Mouse (Mus musculus): ENCODE data around the gene Mapt. TPM values are rescaled to one million over a fixed set of nuclear protein-coding genes. Genes with fewer than 3 reads are reported as not detected.
"Not testable (repeated sequence)": the region's sequence is repeated elsewhere in the genome, so short reads cannot be mapped to it uniquely, and the experiment has no call there.

The Mapt gene
- polyA plus RNA-seq, 1 experiment from 2014 or later: 1,219 TPM

DNA sequence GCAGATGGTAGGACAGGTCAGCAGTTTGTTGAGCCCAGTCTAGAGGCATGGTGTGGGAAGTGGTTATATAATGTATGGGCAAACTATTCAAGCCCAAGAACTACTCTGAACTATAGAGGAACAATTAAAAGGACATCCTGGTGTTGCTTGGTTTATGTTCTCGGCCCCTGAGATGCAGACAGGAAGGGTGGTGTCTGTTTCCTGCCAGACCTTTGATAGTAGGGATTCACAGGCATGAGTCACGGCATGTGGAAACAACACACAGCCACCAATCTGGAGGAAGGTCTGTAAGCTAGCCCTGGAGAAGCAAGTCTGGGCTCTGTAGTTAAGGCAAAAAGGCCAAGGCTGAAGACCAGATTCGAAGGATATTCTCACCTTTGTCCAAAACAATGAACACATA, 27.9 kb upstream of the Mapt start:
- H3K27me3 ChIP-seq (replicated peaks; ENCODE audit: control insufficient read depth, insufficient read depth, low read length): peaks cover 2% of the 10 kb centered on the region; the same call in 1 of the 2 replicates
- no peak for ATAC-seq
- H3K9ac ChIP-seq (ENCODE audit: low read depth, low read length): no peak overlapping the region
- no peaks in the 10 kb centered on the region for H3K36me3 ChIP-seq (ENCODE audit: control insufficient read depth, insufficient read depth, low read length)
- no peaks in the 10 kb centered on the region for H3K4me1 ChIP-seq (ENCODE audit: control insufficient read depth, insufficient read depth, low read depth, low read length)
- H3K27ac ChIP-seq (ENCODE audit: low read depth, low read length): no peak overlapping the region
- H3K4me3 ChIP-seq (ENCODE audit: low read length): no peak overlapping the region
- no peak overlapping the region for H3K4me2 ChIP-seq (ENCODE audit: low read length)
- WGBS: 73% methylated on average over 3 of the region's 3 CpGs
- no peaks in the 10 kb centered on the region for H3K9me3 ChIP-seq (ENCODE audit: control insufficient read depth, low read length)

DNA sequence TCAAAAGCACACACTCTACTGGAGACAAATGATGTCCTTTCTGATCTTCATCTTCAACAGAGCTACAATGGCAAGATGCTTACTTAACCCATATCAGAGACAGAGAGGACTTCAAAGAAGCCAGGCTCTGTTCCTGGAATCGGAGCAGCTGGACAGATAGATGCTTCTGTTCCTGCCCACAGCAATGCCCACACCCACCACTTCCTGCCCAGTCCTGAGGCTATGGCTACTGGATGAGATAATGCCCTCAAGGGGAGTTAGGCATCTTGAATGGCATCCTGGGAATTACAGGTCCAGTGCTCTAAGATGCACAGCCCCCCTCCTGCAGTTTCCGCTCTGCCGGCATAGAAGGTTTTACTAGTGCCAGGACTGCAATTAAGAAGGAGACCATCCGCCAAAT, 24.6 kb upstream of the Mapt start:
- Histone ChIP-seq H3K4me1 (ENCODE audit: control insufficient read depth, insufficient read depth, low read depth, low read length) (no peaks in the 10 kb centered on the region), H3K4me3 (ENCODE audit: low read length) (no peak overlapping the region), H3K27me3 (replicated peaks; ENCODE audit: control insufficient read depth, insufficient read depth, low read length) (no peaks in the 10 kb centered on the region), H3K4me2 (ENCODE audit: low read length) (no peak overlapping the region), H3K9me3 (ENCODE audit: control insufficient read depth, low read length) (no peaks in the 10 kb centered on the region), H3K9ac (ENCODE audit: low read depth, low read length) (no peak overlapping the region), H3K27ac (ENCODE audit: low read depth, low read length) (no peak overlapping the region), H3K36me3 (ENCODE audit: control insufficient read depth, insufficient read depth, low read length) (no peaks in the 10 kb centered on the region)
- WGBS: 72% methylated on average over 4 of the region's 4 CpGs
- ATAC-seq: no peak

DNA sequence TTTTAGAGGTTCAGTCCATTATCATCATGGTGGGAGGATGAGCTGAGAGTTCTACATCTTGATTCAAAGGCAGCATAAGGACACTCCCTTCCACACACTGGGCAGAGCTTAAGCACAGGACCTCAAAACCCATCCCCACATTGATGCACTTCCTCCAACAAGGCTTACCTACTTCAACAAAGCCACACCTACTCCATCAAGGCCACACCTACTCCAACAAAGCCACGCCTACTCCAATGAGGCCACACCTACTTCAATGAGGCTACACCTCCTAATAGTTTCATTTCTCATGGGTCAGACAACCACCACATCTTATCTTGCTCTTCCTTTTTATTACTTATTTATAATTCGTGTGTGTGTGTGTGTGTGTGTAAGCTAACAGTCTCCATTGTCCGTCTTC, 22.1 kb upstream of the Mapt start:
- no peak overlapping the region for H3K27ac ChIP-seq (ENCODE audit: low read depth, low read length)

DNA sequence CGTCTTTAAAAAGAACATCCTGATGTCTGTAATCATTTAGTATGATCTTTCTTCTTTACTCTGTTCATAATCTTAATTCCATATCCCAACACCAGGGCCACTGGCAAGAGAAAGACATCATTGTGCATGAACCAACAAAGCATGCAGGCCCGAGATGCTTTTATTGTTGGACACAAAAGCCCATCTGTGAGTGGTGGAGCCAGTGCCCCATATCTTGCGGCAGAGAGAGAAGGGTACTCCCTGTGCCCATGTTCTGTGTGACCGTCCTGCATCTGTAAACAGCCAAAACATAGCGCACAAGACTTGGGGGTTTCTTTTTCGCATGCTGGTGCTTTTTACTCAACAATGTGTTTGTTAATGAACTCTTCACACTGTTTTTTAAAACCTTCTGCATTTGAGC, 19.9 kb upstream of the Mapt start:
- no peaks in the 10 kb centered on the region for H3K36me3 ChIP-seq (ENCODE audit: control insufficient read depth, insufficient read depth, low read length)
- WGBS: 79% methylated on average over 6 of the region's 6 CpGs
- H3K9ac ChIP-seq (ENCODE audit: low read depth, low read length): no peak overlapping the region
- no peak for ATAC-seq
- H3K27ac ChIP-seq (ENCODE audit: low read depth, low read length): no peak overlapping the region
- no peak overlapping the region for H3K4me3 ChIP-seq (ENCODE audit: low read length)
- no peaks in the 10 kb centered on the region for H3K9me3 ChIP-seq (ENCODE audit: control insufficient read depth, low read length)
- H3K4me1 ChIP-seq (ENCODE audit: control insufficient read depth, insufficient read depth, low read depth, low read length): no peaks in the 10 kb centered on the region
- no peaks in the 10 kb centered on the region for H3K27me3 ChIP-seq (replicated peaks; ENCODE audit: control insufficient read depth, insufficient read depth, low read length)
- no peak overlapping the region for H3K4me2 ChIP-seq (ENCODE audit: low read length)

More for the DNA sequence above, 22.1 kb upstream of the Mapt start:
- H3K4me1 ChIP-seq (ENCODE audit: control insufficient read depth, insufficient read depth, low read depth, low read length): no peaks in the 10 kb centered on the region
- 78% methylated on average over 3 of the region's 3 CpGs for WGBS
- H3K27me3 ChIP-seq (replicated peaks; ENCODE audit: control insufficient read depth, insufficient read depth, low read length): no peaks in the 10 kb centered on the region
- H3K9me3 ChIP-seq (ENCODE audit: control insufficient read depth, low read length): no peaks in the 10 kb centered on the region
- no peak for ATAC-seq
- no peaks in the 10 kb centered on the region for H3K36me3 ChIP-seq (ENCODE audit: control insufficient read depth, insufficient read depth, low read length)
- no peak overlapping the region for H3K4me3 ChIP-seq (ENCODE audit: low read length)
- no peak overlapping the region for H3K9ac ChIP-seq (ENCODE audit: low read depth, low read length)
- no peak overlapping the region for H3K4me2 ChIP-seq (ENCODE audit: low read length)

DNA sequence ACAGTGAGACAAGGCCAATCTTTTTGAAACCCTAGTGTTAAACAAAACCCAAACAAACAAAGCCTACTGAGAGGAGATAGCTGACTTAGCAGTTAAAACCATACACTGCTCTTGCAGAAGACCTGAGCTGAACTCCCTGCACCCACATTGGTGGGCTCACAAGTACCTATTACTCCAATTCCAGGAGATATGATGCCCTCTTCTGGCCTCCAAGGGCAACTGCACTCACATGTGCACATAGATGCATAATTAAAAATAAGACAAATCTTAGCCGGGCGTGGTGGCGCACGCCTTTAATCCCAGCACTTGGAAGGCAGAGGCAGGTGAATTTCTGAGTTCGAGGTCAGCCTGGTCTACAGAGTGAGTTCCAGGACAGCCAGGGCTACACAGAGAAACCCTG, 17.1 kb upstream of the Mapt start:
- H3K9me3 ChIP-seq (ENCODE audit: control insufficient read depth, low read length); H3K4me1 ChIP-seq (ENCODE audit: control insufficient read depth, insufficient read depth, low read depth, low read length); ATAC-seq; H3K27ac ChIP-seq (ENCODE audit: low read depth, low read length); H3K4me2 ChIP-seq (ENCODE audit: low read length); H3K9ac ChIP-seq (ENCODE audit: low read depth, low read length); H3K36me3 ChIP-seq (ENCODE audit: control insufficient read depth, insufficient read depth, low read length); H3K4me3 ChIP-seq (ENCODE audit: low read length); H3K27me3 ChIP-seq (replicated peaks; ENCODE audit: control insufficient read depth, insufficient read depth, low read length): not testable (repeated sequence)
- WGBS: 98% methylated on average over 5 of the region's 5 CpGs

DNA sequence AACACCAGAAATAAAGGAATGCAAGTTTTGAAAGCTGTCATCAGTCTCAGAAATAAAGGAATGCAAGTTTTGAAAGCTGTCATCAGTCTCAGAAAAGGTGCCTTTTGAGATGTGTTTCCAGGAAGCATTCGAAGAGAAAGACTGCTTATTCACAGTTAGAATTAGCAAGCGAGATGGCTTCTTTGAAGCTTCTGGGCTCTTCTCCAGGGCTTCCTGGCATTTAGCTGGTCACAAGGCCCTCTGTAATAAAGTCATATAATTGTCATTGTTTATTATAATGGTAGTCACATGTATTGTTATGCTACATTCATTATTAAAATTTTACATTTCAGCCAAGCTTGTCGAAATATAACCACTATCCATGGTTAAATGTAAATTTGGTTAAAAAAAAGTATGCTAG, 13.1 kb upstream of the Mapt start:
- no peaks in the 10 kb centered on the region for H3K4me1 ChIP-seq (ENCODE audit: control insufficient read depth, insufficient read depth, low read depth, low read length)
- no peaks in the 10 kb centered on the region for H3K9me3 ChIP-seq (ENCODE audit: control insufficient read depth, low read length)
- H3K9ac ChIP-seq (ENCODE audit: low read depth, low read length): no peak overlapping the region
- no peak overlapping the region for H3K4me3 ChIP-seq (ENCODE audit: low read length)
- 70% methylated on average over 3 of the region's 3 CpGs for WGBS
- H3K4me2 ChIP-seq (ENCODE audit: low read length): no peak overlapping the region
- no peak overlapping the region for H3K27ac ChIP-seq (ENCODE audit: low read depth, low read length)
- no peak for ATAC-seq
- no peaks in the 10 kb centered on the region for H3K36me3 ChIP-seq (ENCODE audit: control insufficient read depth, insufficient read depth, low read length)
- no peaks in the 10 kb centered on the region for H3K27me3 ChIP-seq (replicated peaks; ENCODE audit: control insufficient read depth, insufficient read depth, low read length)

DNA sequence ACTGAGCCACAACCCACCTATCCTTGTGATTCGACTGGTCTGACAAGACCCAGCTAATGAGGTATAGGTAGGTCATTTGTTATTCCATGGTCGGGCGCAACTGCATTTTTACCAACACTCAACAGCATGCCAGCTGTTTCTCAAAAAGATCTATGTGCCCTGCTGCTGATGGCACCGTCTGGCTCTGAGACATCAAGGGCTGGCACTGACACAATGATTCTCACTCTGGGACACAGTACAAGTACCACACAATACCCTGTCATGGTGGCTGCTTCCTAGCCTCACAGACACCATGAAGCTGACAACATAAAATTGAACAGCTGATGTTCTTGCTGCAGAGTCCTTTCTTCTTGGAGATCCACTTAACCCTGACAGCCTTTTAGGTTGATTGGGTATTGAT, 10.9 kb upstream of the Mapt start:
- no peak overlapping the region for H3K9ac ChIP-seq (ENCODE audit: low read depth, low read length)

DNA sequence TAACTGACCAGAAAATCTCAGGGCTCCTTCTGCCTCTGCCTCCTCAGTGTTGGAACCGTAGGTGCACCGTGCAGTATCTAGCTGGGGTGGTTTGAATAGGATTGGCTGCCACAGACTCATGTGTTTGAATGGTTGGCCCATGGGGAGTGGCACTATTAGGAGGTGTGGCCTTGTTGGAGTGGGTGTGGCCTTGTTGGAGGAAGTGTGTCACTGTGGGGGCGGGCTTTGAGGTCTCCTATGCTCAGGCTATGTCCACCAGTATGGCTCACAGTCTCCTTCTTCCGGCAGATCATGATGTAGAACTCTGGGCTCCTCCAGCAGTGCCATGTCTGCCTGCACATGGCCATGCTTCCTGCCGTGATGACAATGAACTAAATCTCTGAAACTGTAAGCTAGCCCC, 9.4 kb upstream of the Mapt start:
- Histone ChIP-seq H3K27ac (ENCODE audit: low read depth, low read length) (no peak overlapping the region), H3K4me3 (ENCODE audit: low read length) (no peak overlapping the region), H3K9ac (ENCODE audit: low read depth, low read length) (no peak overlapping the region), H3K9me3 (ENCODE audit: control insufficient read depth, low read length) (no peaks in the 10 kb centered on the region), H3K4me2 (ENCODE audit: low read length) (no peak overlapping the region), H3K4me1 (ENCODE audit: control insufficient read depth, insufficient read depth, low read depth, low read length) (no peaks in the 10 kb centered on the region), H3K27me3 (replicated peaks; ENCODE audit: control insufficient read depth, insufficient read depth, low read length) (no peaks in the 10 kb centered on the region), H3K36me3 (ENCODE audit: control insufficient read depth, insufficient read depth, low read length) (no peaks in the 10 kb centered on the region)
- no peak for ATAC-seq
- 77% methylated on average over 5 of the region's 5 CpGs for WGBS

More for the DNA sequence above, 10.9 kb upstream of the Mapt start:
- no peaks in the 10 kb centered on the region for H3K27me3 ChIP-seq (replicated peaks; ENCODE audit: control insufficient read depth, insufficient read depth, low read length)
- H3K4me3 ChIP-seq (ENCODE audit: low read length): no peak overlapping the region
- H3K9me3 ChIP-seq (ENCODE audit: control insufficient read depth, low read length): no peaks in the 10 kb centered on the region
- ATAC-seq: no peak
- 69% methylated on average over 4 of the region's 4 CpGs for WGBS
- no peaks in the 10 kb centered on the region for H3K4me1 ChIP-seq (ENCODE audit: control insufficient read depth, insufficient read depth, low read depth, low read length)
- no peak overlapping the region for H3K27ac ChIP-seq (ENCODE audit: low read depth, low read length)
- H3K36me3 ChIP-seq (ENCODE audit: control insufficient read depth, insufficient read depth, low read length): no peaks in the 10 kb centered on the region
- no peak overlapping the region for H3K4me2 ChIP-seq (ENCODE audit: low read length)

DNA sequence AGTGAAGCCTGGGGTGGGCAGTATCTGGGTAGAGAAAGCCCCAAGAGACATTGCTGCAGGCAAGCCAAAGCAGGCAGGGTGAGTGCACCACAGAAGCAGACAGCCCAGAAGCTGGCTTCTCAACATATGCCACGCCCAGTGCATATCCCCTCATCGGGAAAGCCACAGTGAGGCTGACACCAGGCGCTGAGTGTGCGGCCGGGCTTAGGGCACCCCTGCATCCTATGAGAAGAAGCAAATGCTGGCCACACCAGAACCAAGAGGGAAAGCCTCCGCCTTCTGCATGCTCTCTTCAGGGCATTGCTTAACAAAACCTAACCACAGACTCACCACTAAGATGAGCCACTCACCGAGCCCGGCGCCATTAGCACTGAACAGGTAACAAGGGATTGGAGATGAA, 7.9 kb upstream of the Mapt start:
- no peaks in the 10 kb centered on the region for H3K27me3 ChIP-seq (replicated peaks; ENCODE audit: control insufficient read depth, insufficient read depth, low read length)
- no peak overlapping the region for H3K27ac ChIP-seq (ENCODE audit: low read depth, low read length)
- H3K4me3 ChIP-seq (ENCODE audit: low read length): no peak overlapping the region
- H3K4me1 ChIP-seq (ENCODE audit: control insufficient read depth, insufficient read depth, low read depth, low read length): no peaks in the 10 kb centered on the region
- no peak for ATAC-seq
- WGBS: 91% methylated on average over 9 of the region's 9 CpGs
- no peaks in the 10 kb centered on the region for H3K36me3 ChIP-seq (ENCODE audit: control insufficient read depth, insufficient read depth, low read length)
- no peaks in the 10 kb centered on the region for H3K9me3 ChIP-seq (ENCODE audit: control insufficient read depth, low read length)
- no peak overlapping the region for H3K4me2 ChIP-seq (ENCODE audit: low read length)
- no peak overlapping the region for H3K9ac ChIP-seq (ENCODE audit: low read depth, low read length)

DNA sequence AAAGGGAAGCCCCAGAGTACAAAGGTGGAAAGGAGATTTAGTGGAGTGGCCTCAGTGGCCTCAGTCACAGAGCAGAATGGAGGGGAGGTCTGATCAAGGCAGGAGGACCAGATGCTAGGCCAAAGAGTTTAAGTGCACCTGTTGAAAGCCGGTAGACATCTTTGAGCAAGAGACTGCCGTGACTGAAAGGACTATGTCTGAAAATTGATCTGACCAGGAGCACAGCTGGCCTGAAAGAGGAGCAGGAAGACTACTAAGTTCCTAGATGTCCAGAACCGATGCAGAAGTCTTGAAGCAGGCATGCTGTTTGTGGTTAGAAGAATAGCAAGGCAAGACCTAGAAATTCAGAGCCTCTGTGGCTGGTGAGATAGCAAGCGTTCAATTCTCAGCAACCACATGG, 1.8 kb upstream of the Mapt start:
- Histone ChIP-seq H3K27ac (ENCODE audit: low read depth, low read length) (no peak overlapping the region), H3K9ac (ENCODE audit: low read depth, low read length) (no peak overlapping the region), H3K9me3 (ENCODE audit: control insufficient read depth, low read length) (no peaks in the 10 kb centered on the region), H3K4me3 (ENCODE audit: low read length) (no peak overlapping the region), H3K36me3 (ENCODE audit: control insufficient read depth, insufficient read depth, low read length) (no peaks in the 10 kb centered on the region), H3K4me1 (ENCODE audit: control insufficient read depth, insufficient read depth, low read depth, low read length) (peaks cover 5% of the 10 kb centered on the region), H3K27me3 (replicated peaks; ENCODE audit: control insufficient read depth, insufficient read depth, low read length) (no peaks in the 10 kb centered on the region), H3K4me2 (ENCODE audit: low read length) (no peak overlapping the region)
- no peak for ATAC-seq
- WGBS: 76% methylated on average over 4 of the region's 4 CpGs

All from hindbrain, embryonic 16.5 days (tissue).